Mouse (Mus musculus): ENCODE measurements at regions not wholly inside any gene's neighbourhood (a gene's known extent, or its start where the extent isn't known, plus 50 kb on each side); places are given as distances from the start of the nearest gene placed in this dataset.

- no peaks in the 10 kb centered on the region for H3K4me1 ChIP-seq (ENCODE audit: control insufficient read depth, insufficient read depth, low read length)
- H3K4me3 ChIP-seq (ENCODE audit: insufficient read depth, low read depth, low read length), result no peak overlapping the region
- no peak overlapping the region for H3K27ac ChIP-seq (ENCODE audit: insufficient read depth, low read depth, low read length)
- DNase-seq, result no peak
- 41% methylated on average over 1 of the region's 1 CpGs for WGBS
- no peaks in the 10 kb centered on the region for H3K27me3 ChIP-seq (replicated peaks; ENCODE audit: control insufficient read depth, insufficient read depth, low read length)
- H3K36me3 ChIP-seq (ENCODE audit: control insufficient read depth, insufficient read depth, low read length), result no peaks in the 10 kb centered on the region
- no peak for TF ChIP-seq POLR2A (IDR thresholded peaks at IDR 0.05; ENCODE audit: low read depth, low read length)
- TF ChIP-seq CTCF (conservative IDR thresholded peaks at IDR 0.05; ENCODE audit: insufficient read depth, insufficient read length, low read depth, low read length), result no peak
Observed at GRCm38 (mm10) chr10:16538379-16538778, 1184.6 kb upstream of the Cited2 start.

GRCm38 (mm10) chr10:16545445-16545844, 1177.6 kb upstream of the Cited2 start:
- no peaks in the 10 kb centered on the region for H3K27me3 ChIP-seq (replicated peaks; ENCODE audit: control insufficient read depth, insufficient read depth, low read length)
- no peaks in the 10 kb centered on the region for H3K36me3 ChIP-seq (ENCODE audit: control insufficient read depth, insufficient read depth, low read length)
- no peak for DNase-seq
- WGBS, result 36% methylated on average over 1 of the region's 1 CpGs
- H3K4me3 ChIP-seq (ENCODE audit: insufficient read depth, low read depth, low read length), result no peak overlapping the region
- no peak overlapping the region for H3K27ac ChIP-seq (ENCODE audit: insufficient read depth, low read depth, low read length)
- TF ChIP-seq POLR2A (IDR thresholded peaks at IDR 0.05; ENCODE audit: low read depth, low read length) (no peak), CTCF (conservative IDR thresholded peaks at IDR 0.05; ENCODE audit: insufficient read depth, insufficient read length, low read depth, low read length) (no peak)
- no peaks in the 10 kb centered on the region for H3K4me1 ChIP-seq (ENCODE audit: control insufficient read depth, insufficient read depth, low read length)

- 41% methylated on average over 3 of the region's 3 CpGs for WGBS
- no peak overlapping the region for H3K4me3 ChIP-seq (ENCODE audit: insufficient read depth, low read depth, low read length)
- H3K4me1 ChIP-seq (ENCODE audit: control insufficient read depth, insufficient read depth, low read length), result no peaks in the 10 kb centered on the region
- TF ChIP-seq POLR2A (IDR thresholded peaks at IDR 0.05; ENCODE audit: low read depth, low read length) (no peak), CTCF (conservative IDR thresholded peaks at IDR 0.05; ENCODE audit: insufficient read depth, insufficient read length, low read depth, low read length) (no peak)
- H3K36me3 ChIP-seq (ENCODE audit: control insufficient read depth, insufficient read depth, low read length), result no peaks in the 10 kb centered on the region
- H3K27me3 ChIP-seq (replicated peaks; ENCODE audit: control insufficient read depth, insufficient read depth, low read length), result no peaks in the 10 kb centered on the region
- H3K27ac ChIP-seq (ENCODE audit: insufficient read depth, low read depth, low read length), result no peak overlapping the region
- DNase-seq, result no peak
Observed at GRCm38 (mm10) chr10:16552861-16553635, 1170.0 kb upstream of the Cited2 start.

GRCm38 (mm10) chr10:16574568-16574967, 1148.5 kb upstream of the Cited2 start:
- 81% methylated on average over 1 of the region's 1 CpGs for WGBS
- H3K4me1 ChIP-seq (ENCODE audit: control insufficient read depth, insufficient read depth, low read length), result no peaks in the 10 kb centered on the region
- TF ChIP-seq POLR2A (IDR thresholded peaks at IDR 0.05; ENCODE audit: low read depth, low read length) (no peak), CTCF (conservative IDR thresholded peaks at IDR 0.05; ENCODE audit: insufficient read depth, insufficient read length, low read depth, low read length) (no peak)
- H3K4me3 ChIP-seq (ENCODE audit: insufficient read depth, low read depth, low read length), result no peak overlapping the region
- H3K36me3 ChIP-seq (ENCODE audit: control insufficient read depth, insufficient read depth, low read length), result no peaks in the 10 kb centered on the region
- H3K27ac ChIP-seq (ENCODE audit: insufficient read depth, low read depth, low read length), result no peak overlapping the region
- H3K27me3 ChIP-seq (replicated peaks; ENCODE audit: control insufficient read depth, insufficient read depth, low read length), result no peaks in the 10 kb centered on the region
- no peak for DNase-seq

GRCm38 (mm10) chr10:16578554-16579078, 1144.4 kb upstream of the Cited2 start:
- no peaks in the 10 kb centered on the region for H3K27me3 ChIP-seq (replicated peaks; ENCODE audit: control insufficient read depth, insufficient read depth, low read length)
- H3K27ac ChIP-seq (ENCODE audit: insufficient read depth, low read depth, low read length), result no peak overlapping the region
- no peak for DNase-seq
- 79% methylated on average over 4 of the region's 4 CpGs for WGBS
- TF ChIP-seq POLR2A (IDR thresholded peaks at IDR 0.05; ENCODE audit: low read depth, low read length) (no peak), CTCF (conservative IDR thresholded peaks at IDR 0.05; ENCODE audit: insufficient read depth, insufficient read length, low read depth, low read length) (no peak)
- H3K4me3 ChIP-seq (ENCODE audit: insufficient read depth, low read depth, low read length), result no peak overlapping the region
- no peaks in the 10 kb centered on the region for H3K4me1 ChIP-seq (ENCODE audit: control insufficient read depth, insufficient read depth, low read length)
- no peaks in the 10 kb centered on the region for H3K36me3 ChIP-seq (ENCODE audit: control insufficient read depth, insufficient read depth, low read length)

GRCm38 (mm10) chr10:16580200-16580599, 1142.8 kb upstream of the Cited2 start:
- no peak for TF ChIP-seq CTCF (conservative IDR thresholded peaks at IDR 0.05; ENCODE audit: insufficient read depth, insufficient read length, low read depth, low read length)
- no peak for TF ChIP-seq POLR2A (IDR thresholded peaks at IDR 0.05; ENCODE audit: low read depth, low read length)
- H3K36me3 ChIP-seq (ENCODE audit: control insufficient read depth, insufficient read depth, low read length), result no peaks in the 10 kb centered on the region
- H3K27ac ChIP-seq (ENCODE audit: insufficient read depth, low read depth, low read length), result no peak overlapping the region
- no peak overlapping the region for H3K4me3 ChIP-seq (ENCODE audit: insufficient read depth, low read depth, low read length)
- no peaks in the 10 kb centered on the region for H3K27me3 ChIP-seq (replicated peaks; ENCODE audit: control insufficient read depth, insufficient read depth, low read length)
- H3K4me1 ChIP-seq (ENCODE audit: control insufficient read depth, insufficient read depth, low read length), result no peaks in the 10 kb centered on the region
- DNase-seq, result no peak
- WGBS, result 85% methylated on average over 3 of the region's 3 CpGs

GRCm38 (mm10) chr10:16588833-16589232, 1134.2 kb upstream of the Cited2 start:
- 80% methylated on average over 2 of the region's 2 CpGs for WGBS
- no peaks in the 10 kb centered on the region for H3K4me1 ChIP-seq (ENCODE audit: control insufficient read depth, insufficient read depth, low read length)

More at GRCm38 (mm10) chr10:16588833-16589232, 1134.2 kb upstream of the Cited2 start:
- no peak overlapping the region for H3K27ac ChIP-seq (ENCODE audit: insufficient read depth, low read depth, low read length)
- no peaks in the 10 kb centered on the region for H3K36me3 ChIP-seq (ENCODE audit: control insufficient read depth, insufficient read depth, low read length)
- TF ChIP-seq CTCF (conservative IDR thresholded peaks at IDR 0.05; ENCODE audit: insufficient read depth, insufficient read length, low read depth, low read length) (no peak), POLR2A (IDR thresholded peaks at IDR 0.05; ENCODE audit: low read depth, low read length) (no peak)
- H3K27me3 ChIP-seq (replicated peaks; ENCODE audit: control insufficient read depth, insufficient read depth, low read length), result no peaks in the 10 kb centered on the region
- no peak overlapping the region for H3K4me3 ChIP-seq (ENCODE audit: insufficient read depth, low read depth, low read length)
- no peak for DNase-seq

Measured in kidney, adult 2 months (tissue).